Comparison of ENCODE assay signal across 8 mouse cellular contexts in genomic region chr11:78791582-78791981, GRCm38 (mm10). TPM values are rescaled to one million over a fixed set of nuclear protein-coding genes. Genes with fewer than 3 reads are reported as not detected.
DNase-seq lines count a peak whose midpoint lies in the region; ATAC-seq lines count a peak whose summit lies in the region.

No protein-coding gene starts in this region.

- H3K36me3 ChIP-seq in hindbrain, embryonic 13.5 days = no peaks in the 10 kb centered on the region
- no peaks in the 10 kb centered on the region for H3K36me3 ChIP-seq in hindbrain, embryonic 12.5 days
- H3K36me3 ChIP-seq in kidney, embryonic 15.5 days = no peaks in the 10 kb centered on the region
- H3K36me3 ChIP-seq in stomach, embryonic 16.5 days (ENCODE audit: control insufficient read depth, insufficient read depth, low read length) = no peaks in the 10 kb centered on the region
- no peaks in the 10 kb centered on the region for H3K36me3 ChIP-seq in liver, embryonic 11.5 days (ENCODE audit: control insufficient read depth, insufficient read depth, low read length)

- intact Hi-C loops in gastrocnemius, postnatal 14 days (cut with DNase I; ENCODE audit: low total_unique reads) = no loop called here

- no peak overlapping the region for H3K9ac ChIP-seq in hindbrain, embryonic 13.5 days
- H3K9ac ChIP-seq in hindbrain, embryonic 12.5 days = no peak overlapping the region
- no peak overlapping the region for H3K9ac ChIP-seq in kidney, embryonic 15.5 days
- H3K9ac ChIP-seq in stomach, embryonic 16.5 days (ENCODE audit: low read length) = no peak overlapping the region
- no peak overlapping the region for H3K9ac ChIP-seq in liver, embryonic 11.5 days (ENCODE audit: low read depth, low read length)

- H3K27me3 ChIP-seq in hindbrain, embryonic 13.5 days = peaks cover 15% of the 10 kb centered on the region
- H3K27me3 ChIP-seq in hindbrain, embryonic 12.5 days = peaks cover 10% of the 10 kb centered on the region; the same call in 1 of the 2 replicates
- H3K27me3 ChIP-seq in kidney, embryonic 15.5 days = no peaks in the 10 kb centered on the region
- H3K27me3 ChIP-seq in stomach, embryonic 16.5 days (ENCODE audit: control insufficient read depth, insufficient read depth, low read length) = no peaks in the 10 kb centered on the region
- H3K27me3 ChIP-seq in liver, embryonic 11.5 days (replicated peaks; ENCODE audit: control insufficient read depth, insufficient read depth, low read length) = no peaks in the 10 kb centered on the region

- H3K27ac ChIP-seq in hindbrain, embryonic 13.5 days = peak overlapping the region; percentile 81
- H3K27ac ChIP-seq in hindbrain, embryonic 12.5 days = no peak overlapping the region; the same call in 1 of the 2 replicates
- peak overlapping the region; percentile 83 for H3K27ac ChIP-seq in kidney, embryonic 15.5 days
- no peak overlapping the region for H3K27ac ChIP-seq in stomach, embryonic 16.5 days (ENCODE audit: low read length)
- H3K27ac ChIP-seq in liver, embryonic 11.5 days (ENCODE audit: low read depth, low read length) = no peak overlapping the region

- no peaks in the 10 kb centered on the region for H3K9me3 ChIP-seq in hindbrain, embryonic 13.5 days
- no peaks in the 10 kb centered on the region for H3K9me3 ChIP-seq in hindbrain, embryonic 12.5 days (replicated peaks)
- no peaks in the 10 kb centered on the region for H3K9me3 ChIP-seq in kidney, embryonic 15.5 days (replicated peaks)
- no peaks in the 10 kb centered on the region for H3K9me3 ChIP-seq in stomach, embryonic 16.5 days (replicated peaks; ENCODE audit: control insufficient read depth, low read length)
- H3K9me3 ChIP-seq in liver, embryonic 11.5 days (ENCODE audit: control insufficient read depth, low read length) = no peaks in the 10 kb centered on the region

- H3K4me1 ChIP-seq in hindbrain, embryonic 13.5 days (replicated peaks) = peaks cover 33% of the 10 kb centered on the region
- H3K4me1 ChIP-seq in hindbrain, embryonic 12.5 days = peaks cover 18% of the 10 kb centered on the region
- H3K4me1 ChIP-seq in kidney, embryonic 15.5 days = peaks cover 27% of the 10 kb centered on the region
- H3K4me1 ChIP-seq in stomach, embryonic 16.5 days (ENCODE audit: control insufficient read depth, insufficient read depth, low read length) = 0 out of 2 replicates have a peak, but pooled peaks cover 3% of the 10 kb centered on the region
- H3K4me1 ChIP-seq in liver, embryonic 11.5 days (replicated peaks; ENCODE audit: control insufficient read depth, insufficient read depth, low read length) = no peaks in the 10 kb centered on the region

- peak; percentile 91 to 95 for DNase-seq in adrenal gland, postnatal 36 days
- peak; percentile 39 for DNase-seq in gastrocnemius, postnatal 14 days
- DNase-seq in lung, postnatal 14 days = peak; percentile 72
- no peak for DNase-seq in liver, embryonic 11.5 days (ENCODE audit: low spot score)

- peak overlapping the region; percentile 40; the same call in 1 of the 2 replicates for H3K4me2 ChIP-seq in hindbrain, embryonic 13.5 days
- H3K4me2 ChIP-seq in hindbrain, embryonic 12.5 days (replicated peaks) = no peak overlapping the region
- H3K4me2 ChIP-seq in kidney, embryonic 15.5 days = 0 out of 2 replicates have a peak overlapping the region, but pooled peaks have one; percentile 2
- H3K4me2 ChIP-seq in stomach, embryonic 16.5 days (ENCODE audit: low read depth, low read length) = no peak overlapping the region
- no peak overlapping the region for H3K4me2 ChIP-seq in liver, embryonic 11.5 days

- WGBS in hindbrain, embryonic 13.5 days = 32% methylated on average over 4 of the region's 4 CpGs
- WGBS in hindbrain, embryonic 12.5 days = 61% methylated on average over 4 of the region's 4 CpGs
- WGBS in kidney, embryonic 15.5 days = 29% methylated on average over 4 of the region's 4 CpGs
- WGBS in stomach, embryonic 16.5 days = 41% methylated on average over 4 of the region's 4 CpGs
- WGBS in liver, embryonic 11.5 days = 66% methylated on average over 4 of the region's 4 CpGs

- H3K4me3 ChIP-seq in hindbrain, embryonic 13.5 days = no peak overlapping the region
- H3K4me3 ChIP-seq in hindbrain, embryonic 12.5 days = no peak overlapping the region
- H3K4me3 ChIP-seq in kidney, embryonic 15.5 days (replicated peaks) = no peak overlapping the region
- no peak overlapping the region for H3K4me3 ChIP-seq in stomach, embryonic 16.5 days (replicated peaks; ENCODE audit: low read length)
- H3K4me3 ChIP-seq in liver, embryonic 11.5 days (ENCODE audit: low read depth, low read length) = no peak overlapping the region

- peak; percentile 63; the same call in 1 of the 2 replicates for ATAC-seq in hindbrain, embryonic 13.5 days (ENCODE audit: low FRiP score)
- ATAC-seq in hindbrain, embryonic 12.5 days (ENCODE audit: low FRiP score) = no peak
- no peak for ATAC-seq in kidney, embryonic 15.5 days (replicated peaks; ENCODE audit: low FRiP score)
- ATAC-seq in stomach, embryonic 16.5 days (ENCODE audit: insufficient read depth, low FRiP score) = peak; percentile 60; the same call in 1 of the 2 replicates
- ATAC-seq in liver, embryonic 11.5 days (replicated peaks; ENCODE audit: low FRiP score) = no peak

RNA-seq across cellular contexts. Expression of gene Lyrm9, which starts 34.8 kb away (rescaled TPM):
- polyA plus RNA-seq in hindbrain, embryonic 13.5 days (2015; fragmentation: Nextera tagmentation; extraction: Ambion mirVana) = 29.6 and 30.4 TPM in 2 replicates
- 16.0 and 18.1 TPM in 2 replicates for polyA plus RNA-seq in hindbrain, embryonic 12.5 days (2016; fragmentation: Nextera tagmentation; extraction: Ambion mirVana)
- 10 to 100 TPM; 36.7 to 55.7 TPM for total RNA-seq in adrenal gland, postnatal 36 days (2021)
- total RNA-seq in gastrocnemius, postnatal 14 days (2021) = 10 to 100 TPM; 11.5 to 14.2 TPM
- polyA plus RNA-seq in kidney, embryonic 15.5 days (2015; fragmentation: Nextera tagmentation; extraction: Ambion mirVana) = 22.5 and 25.5 TPM in 2 replicates
- 16.6 and 20.0 TPM in 2 replicates for polyA plus RNA-seq in stomach, embryonic 16.5 days (2015; fragmentation: Nextera tagmentation; extraction: Ambion mirVana)
- 28.7 and 31.0 TPM in 2 replicates for polyA plus RNA-seq in liver, embryonic 11.5 days (2014; fragmentation: Nextera tagmentation; extraction: Ambion mirVana)

RNA-seq across cellular contexts. Expression of gene Ccnq, which starts 40.1 kb away (rescaled TPM):
- polyA plus RNA-seq in hindbrain, embryonic 13.5 days (2015; fragmentation: Nextera tagmentation; extraction: Ambion mirVana) = 28.3 and 33.3 TPM in 2 replicates
- polyA plus RNA-seq in hindbrain, embryonic 12.5 days (2016; fragmentation: Nextera tagmentation; extraction: Ambion mirVana) = 29.2 and 31.3 TPM in 2 replicates
- 10 to 100 TPM; 43.4 to 69.7 TPM for total RNA-seq in adrenal gland, postnatal 36 days (2021)
- 10 to 100 TPM in 1 of 2 experiments, 1 to 10 TPM in 1; 9.4 to 13.1 TPM for total RNA-seq in gastrocnemius, postnatal 14 days (2021)
- polyA plus RNA-seq in kidney, embryonic 15.5 days (2015; fragmentation: Nextera tagmentation; extraction: Ambion mirVana) = 41.8 and 45.7 TPM in 2 replicates
- 31.0 and 32.4 TPM in 2 replicates for polyA plus RNA-seq in stomach, embryonic 16.5 days (2015; fragmentation: Nextera tagmentation; extraction: Ambion mirVana)
- polyA plus RNA-seq in liver, embryonic 11.5 days (2014; fragmentation: Nextera tagmentation; extraction: Ambion mirVana) = 47.9 and 52.3 TPM in 2 replicates

Comparison
In these comparisons a context has a peak if more than half of its experiments do, and no peak if none do; other contexts are left out.
1. ATAC-seq: peak in hindbrain, embryonic 13.5 days (single experiment) and stomach, embryonic 16.5 days (single experiment); none in hindbrain, embryonic 12.5 days (single experiment), kidney, embryonic 15.5 days (single experiment) and liver, embryonic 11.5 days (single experiment).
2. H3K27ac ChIP-seq: peak in hindbrain, embryonic 13.5 days (single experiment) and kidney, embryonic 15.5 days (single experiment); none in hindbrain, embryonic 12.5 days (single experiment), stomach, embryonic 16.5 days (single experiment) and liver, embryonic 11.5 days (single experiment).
3. H3K4me2 ChIP-seq: peak in hindbrain, embryonic 13.5 days (single experiment) and kidney, embryonic 15.5 days (single experiment); none in hindbrain, embryonic 12.5 days (single experiment), stomach, embryonic 16.5 days (single experiment) and liver, embryonic 11.5 days (single experiment).